Mouse (Mus musculus): ENCODE data around the gene Dab1.

GRCm38 (mm10) chr4:103839541-103839940 lies 220.4 kb downstream of the Dab1 start:
- TF ChIP-seq CTCF (IDR thresholded peaks at IDR 0.05): no peak
- TF ChIP-seq EP300 (IDR thresholded peaks at IDR 0.05): no peak
